Mouse (Mus musculus): ENCODE results near the gene Syngr3.
A peak's percentile ranks its signal among the peaks of the same experiment; 100 is the strongest.

The Syngr3 gene

GRCm38 (mm10) chr17:24719494-24720222 is 29.9 kb upstream of the Syngr3 start:
- DNase-seq (ENCODE audit: low read depth, low spot score) = peak; percentile 99

- peak; percentile 39 for DNase-seq (ENCODE audit: low read depth, low spot score)
Observed at GRCm38 (mm10) chr17:24718938-24719337, 29.2 kb upstream of the Syngr3 start.

GRCm38 (mm10) chr17:24717943-24718342 is 28.2 kb upstream of the Syngr3 start, which contains the start of the genes Rnf151 and Rps2:
Gene Rnf151 (minus strand): TSS chr17:24718063.
Gene Rps2 (plus strand): TSS chr17:24718116.
- no peak for DNase-seq (ENCODE audit: low read depth, low spot score)

GRCm38 (mm10) chr17:24716166-24716682 is 26.5 kb upstream of the Syngr3 start:
- DNase-seq (ENCODE audit: low read depth, low spot score) = no peak

GRCm38 (mm10) chr17:24715556-24715955 is 25.8 kb upstream of the Syngr3 start:
- no peak for DNase-seq (ENCODE audit: low read depth, low spot score)

- DNase-seq (ENCODE audit: low read depth, low spot score) = peak; percentile 72
Observed at GRCm38 (mm10) chr17:24708646-24709045, 18.9 kb upstream of the Syngr3 start.

GRCm38 (mm10) chr17:24707801-24708425 is 18.2 kb upstream of the Syngr3 start:
- DNase-seq (ENCODE audit: low read depth, low spot score) = no peak

GRCm38 (mm10) chr17:24706982-24707800 is 17.4 kb upstream of the Syngr3 start, which contains the start of gene Tbl3:
Gene Tbl3 (minus strand): TSS chr17:24707660.
- peak; percentile 94 for DNase-seq (ENCODE audit: low read depth, low spot score)

GRCm38 (mm10) chr17:24705821-24706220 is 16.1 kb upstream of the Syngr3 start:
- DNase-seq (ENCODE audit: low read depth, low spot score) = no peak

GRCm38 (mm10) chr17:24701251-24701650 is 11.5 kb upstream of the Syngr3 start:
- no peak for DNase-seq (ENCODE audit: low read depth, low spot score)

GRCm38 (mm10) chr17:24699473-24699872 is 9.7 kb upstream of the Syngr3 start:
- DNase-seq (ENCODE audit: low read depth, low spot score) = no peak

- DNase-seq (ENCODE audit: low read depth, low spot score) = no peak
Observed at GRCm38 (mm10) chr17:24698715-24699114, 9.0 kb upstream of the Syngr3 start.

GRCm38 (mm10) chr17:24697985-24698384 is 8.2 kb upstream of the Syngr3 start:
- peak; percentile 52 for DNase-seq (ENCODE audit: low read depth, low spot score)

GRCm38 (mm10) chr17:24696011-24696697 is 6.4 kb upstream of the Syngr3 start, which contains the start of the genes Gfer and Noxo1:
Gene Gfer (minus strand): TSS chr17:24696156.
Gene Noxo1 (plus strand): TSS chr17:24696234.
- peak; percentile 79 for DNase-seq (ENCODE audit: low read depth, low spot score)

- no peak for DNase-seq (ENCODE audit: low read depth, low spot score)
Observed at GRCm38 (mm10) chr17:24695326-24696010, 5.7 kb upstream of the Syngr3 start.

GRCm38 (mm10) chr17:24692385-24692784 is 2.6 kb upstream of the Syngr3 start:
- DNase-seq (ENCODE audit: low read depth, low spot score) = no peak

GRCm38 (mm10) chr17:24687599-24687998 is 2.2 kb downstream of the Syngr3 start:
- no peak for DNase-seq (ENCODE audit: low read depth, low spot score)

- no peak for DNase-seq (ENCODE audit: low read depth, low spot score)
Observed at GRCm38 (mm10) chr17:24687146-24687595, 2.6 kb downstream of the Syngr3 start.

GRCm38 (mm10) chr17:24686514-24686913 is 3.2 kb downstream of the Syngr3 start:
- DNase-seq (ENCODE audit: low read depth, low spot score) = no peak

- DNase-seq (ENCODE audit: low read depth, low spot score) = no peak
Observed at GRCm38 (mm10) chr17:24677500-24678080, 12.2 kb downstream of the Syngr3 start.

Data from 3T3-L1 (cell line).